Comparison of ENCODE assay signal across 8 mouse cellular contexts in the genomic region with DNA sequence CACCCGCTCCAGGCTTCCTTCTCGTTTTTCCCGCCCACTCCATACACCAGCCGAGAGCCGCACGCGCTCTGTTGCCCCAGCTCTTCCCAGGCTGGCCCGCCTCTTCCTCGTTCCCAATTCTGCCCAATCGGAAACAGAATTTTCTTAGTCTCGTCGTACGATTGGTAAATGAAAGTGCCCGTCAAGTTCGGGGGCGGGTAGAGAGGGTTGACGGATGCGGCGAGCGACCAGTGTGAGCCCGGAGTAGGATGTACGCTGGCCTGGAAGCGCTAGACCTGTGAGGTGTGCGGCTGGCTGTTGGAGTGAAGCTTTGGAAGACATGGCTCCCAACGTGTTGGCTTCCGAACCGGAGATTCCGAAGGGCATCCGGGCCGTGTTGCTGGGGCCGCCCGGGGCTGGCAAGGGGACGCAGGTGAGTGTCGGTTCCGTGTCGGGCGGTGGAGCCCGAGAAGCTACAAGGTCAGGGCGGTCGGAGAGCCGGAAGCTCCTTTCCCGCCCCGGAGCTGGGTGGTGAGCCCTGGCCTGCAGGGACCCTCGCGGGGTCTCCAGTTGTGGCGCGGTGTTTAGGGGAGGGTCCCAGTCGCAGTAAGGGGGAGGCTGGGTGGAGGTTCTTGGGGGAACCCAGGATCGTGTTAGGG. TPM values are rescaled to one million over a fixed set of nuclear protein-coding genes. Genes with fewer than 3 reads are reported as not detected.
DNase-seq lines count a peak whose midpoint lies in the region; ATAC-seq lines count a peak whose summit lies in the region.

No protein-coding gene starts in this region.

- peak overlapping the region; percentile 86 for H3K4me3 ChIP-seq in lung, embryonic 16.5 days (ENCODE audit: low read length)

- H3K27ac ChIP-seq in lung, embryonic 16.5 days (ENCODE audit: low read length), result peak overlapping the region; percentile 76

- H3K36me3 ChIP-seq in lung, embryonic 16.5 days (ENCODE audit: control insufficient read depth, insufficient read depth, low read length), result no peaks in the 10 kb centered on the region

- under 1% methylated on average over 49 of the region's 49 CpGs for WGBS in lung, embryonic 16.5 days

- H3K27me3 ChIP-seq in lung, embryonic 16.5 days (ENCODE audit: control insufficient read depth, insufficient read depth, low read depth, low read length), result no peaks in the 10 kb centered on the region

- peaks cover 30% of the 10 kb centered on the region for H3K4me1 ChIP-seq in lung, embryonic 16.5 days (replicated peaks; ENCODE audit: control insufficient read depth, insufficient read depth, low read length)

- ATAC-seq in hematopoietic stem cell, adult 5-6 weeks (replicated peaks in 1 of 2; ENCODE audit: insufficient read depth in 1 of 2, low FRiP score in 2 of 2, low TSS enrichment in 1 of 2, low read depth in 1 of 2, poor library complexity in 2 of 2, severe bottlenecking in 2 of 2), result peak; percentile 97 to 99
- ATAC-seq in lung, embryonic 16.5 days (ENCODE audit: low read depth), result peak; percentile 99

- H3K9ac ChIP-seq in lung, embryonic 16.5 days (ENCODE audit: low read length), result peak overlapping the region; percentile 82

- H3K4me2 ChIP-seq in lung, embryonic 16.5 days (ENCODE audit: low read depth, low read length), result peak overlapping the region; percentile 82

- DNase-seq in MEL-GATA-1-ER (ENCODE audit: extremely low read depth, low read depth), result peak; percentile 95
- DNase-seq in cerebellum, adult 8-10 months, result peak; percentile 99
- DNase-seq in forelimb bud, embryonic 11.5 days (ENCODE audit: low read depth, low spot score), result peak; percentile 99
- peak; percentile 96 for DNase-seq in layer of hippocampus, adult 9-10 months (ENCODE audit: low spot score)
- DNase-seq in ovary, postnatal 10 days (ENCODE audit: low spot score), result peak; percentile 95
- DNase-seq in thymus, postnatal 10 days (ENCODE audit: low spot score in 2 of 2), result peak; percentile 90 to 94

- no peaks in the 10 kb centered on the region for H3K9me3 ChIP-seq in lung, embryonic 16.5 days (ENCODE audit: control insufficient read depth, low read length)

RNA-seq across cellular contexts. Expression of a gene that starts 1.4 kb away (rescaled TPM):
- total RNA-seq in hematopoietic stem cell, adult 5-6 weeks (2017), result 129 and 145 TPM in 2 replicates
- 173 and 175 TPM in 2 replicates for polyA plus RNA-seq in lung, embryonic 16.5 days (2015; fragmentation: Nextera tagmentation; extraction: Ambion mirVana)

RNA-seq across cellular contexts. Expression of a gene that starts 30.9 kb away (rescaled TPM):
- total RNA-seq in hematopoietic stem cell, adult 5-6 weeks (2017), result 2.8 and 16.9 TPM in 2 replicates
- polyA plus RNA-seq in lung, embryonic 16.5 days (2015; fragmentation: Nextera tagmentation; extraction: Ambion mirVana), result 18.7 and 23.2 TPM in 2 replicates

Comparison
In these comparisons a context has a peak if more than half of its experiments do, and no peak if none do; other contexts are left out.
1. Peak in every context shown above with its lines: DNase-seq, ATAC-seq, H3K4me3 ChIP-seq and H3K27ac ChIP-seq.